Mouse (Mus musculus): Measurements from ENCODE around the gene Rims1. TPM values are rescaled to one million over a fixed set of nuclear protein-coding genes. Genes with fewer than 3 reads are reported as not detected.

Gene Rims1
- total RNA-seq, 4 experiments from 2014 or later, result 0.22 to 0.30 (median 0.22) TPM; not detected in 1

GRCm38 (mm10) chr1:22252873-22253272 lies 552.9 kb downstream of the Rims1 start:
- DNase-seq (ENCODE audit: low spot score), result no peak

- DNase-seq (ENCODE audit: low spot score), result no peak
Measured at GRCm38 (mm10) chr1:22248898-22249386, 556.9 kb downstream of the Rims1 start.

GRCm38 (mm10) chr1:22245748-22246147 lies 560.0 kb downstream of the Rims1 start:
- DNase-seq (ENCODE audit: low spot score), result no peak

Data from heart, adult 8-10 months (tissue).